Mouse (Mus musculus) gastrocnemius, adult 8-10 months (tissue): ENCODE measurements around the gene Stim1. TPM values are rescaled to one million over a fixed set of nuclear protein-coding genes. Genes with fewer than 3 reads are reported as not detected.
A peak's percentile ranks its signal among the peaks of the same experiment; 100 is the strongest.
"Not testable (repeated sequence)": the region's sequence is repeated elsewhere in the genome, so short reads cannot be mapped to it uniquely, and the experiment has no call there.

ENCODE experiments used
- DNase-seq, 2 experiments: peaks; one replicate each; pipeline ENCODE4 v3.0.0; 2022; ENCODE audit warnings: low spot score in 2 of 2
- total RNA-seq, 4 experiments: library from RNA; stranded (reverse); gene quantifications; 2 replicates each; pipeline ENCODE4 v1.2.4; 2022

The Stim1 gene
- total RNA-seq, 4 experiments from 2014 or later: 159 to 172 (median 166) TPM

- DNase-seq: peak in 1 of 2 experiments; percentile 20
Measured at GRCm38 (mm10) chr7:102353420-102353819, 85.8 kb downstream of the Stim1 start.

GRCm38 (mm10) chr7:102358124-102358523 lies 90.5 kb downstream of the Stim1 start:
- no peak for DNase-seq

GRCm38 (mm10) chr7:102361297-102361696 lies 93.7 kb downstream of the Stim1 start:
- DNase-seq: no peak

GRCm38 (mm10) chr7:102363853-102364252 lies 96.2 kb downstream of the Stim1 start:
- peak in 1 of 2 experiments; percentile 29 for DNase-seq

GRCm38 (mm10) chr7:102369661-102370060 lies 102.1 kb downstream of the Stim1 start:
- no peak for DNase-seq

- no peak for DNase-seq
Measured at GRCm38 (mm10) chr7:102370526-102370925, 102.9 kb downstream of the Stim1 start.

GRCm38 (mm10) chr7:102373382-102374072 lies 105.9 kb downstream of the Stim1 start:
- no peak for DNase-seq

- DNase-seq: peak; percentile 32 to 71
Measured at GRCm38 (mm10) chr7:102383221-102383620, 115.6 kb downstream of the Stim1 start.

- no peak for DNase-seq
Measured at GRCm38 (mm10) chr7:102385973-102386372, 118.4 kb downstream of the Stim1 start.

GRCm38 (mm10) chr7:102389082-102389481 lies 121.5 kb downstream of the Stim1 start:
- peak in 1 of 2 experiments; percentile 28 for DNase-seq

- DNase-seq: no peak
Measured at GRCm38 (mm10) chr7:102393898-102394297, 126.3 kb downstream of the Stim1 start.

GRCm38 (mm10) chr7:102395894-102396293 lies 128.3 kb downstream of the Stim1 start:
- no peak for DNase-seq

- DNase-seq: no peak
Measured at GRCm38 (mm10) chr7:102396331-102396730, 128.7 kb downstream of the Stim1 start.

- DNase-seq: no peak
Measured at GRCm38 (mm10) chr7:102399180-102399731, 131.7 kb downstream of the Stim1 start.

GRCm38 (mm10) chr7:102404118-102404517 lies 136.5 kb downstream of the Stim1 start:
- no peak for DNase-seq

- DNase-seq: no peak
Measured at GRCm38 (mm10) chr7:102407440-102407839, 139.8 kb downstream of the Stim1 start.

GRCm38 (mm10) chr7:102415272-102415671 lies 147.7 kb downstream of the Stim1 start:
- not testable (repeated sequence) for DNase-seq

GRCm38 (mm10) chr7:102415841-102416240 lies 148.2 kb downstream of the Stim1 start:
- no peak for DNase-seq

- peak in 1 of 2 experiments; percentile 8 for DNase-seq
Measured at GRCm38 (mm10) chr7:102417398-102417797, 149.8 kb downstream of the Stim1 start.

- peak in 1 of 2 experiments; percentile 14 for DNase-seq
Measured at GRCm38 (mm10) chr7:102422036-102422435, 154.4 kb downstream of the Stim1 start.

GRCm38 (mm10) chr7:102425933-102426685 lies 158.5 kb downstream of the Stim1 start:
- DNase-seq: no peak

- no peak for DNase-seq
Measured at GRCm38 (mm10) chr7:102434344-102434743, 166.7 kb downstream of the Stim1 start.
